Mouse (Mus musculus) thymus, adult 2 months (tissue): ENCODE measurements around the gene Ptprd.

ENCODE experiments used
- CTCF ChIP-seq: fragments of 200-500 bp; IDR thresholded peaks from 2 replicates; pipeline ENCODE4 v1.5.1; 2012; ENCODE audit warnings: mild to moderate bottlenecking, control low read depth, low read length, moderate library complexity, borderline replicate concordance; ENCODE audit not compliant: control insufficient read depth, poor library complexity, insufficient read depth; ENCODE audit errors: extremely low read depth
- POLR2A ChIP-seq: fragments of 200-500 bp; IDR thresholded peaks from 2 replicates; pipeline ENCODE4 v1.6.1; 2012; ENCODE audit warnings: mild to moderate bottlenecking, low read length, control low read depth, moderate library complexity; ENCODE audit not compliant: control insufficient read depth, poor library complexity, insufficient read depth; ENCODE audit errors: extremely low read depth

DNA sequence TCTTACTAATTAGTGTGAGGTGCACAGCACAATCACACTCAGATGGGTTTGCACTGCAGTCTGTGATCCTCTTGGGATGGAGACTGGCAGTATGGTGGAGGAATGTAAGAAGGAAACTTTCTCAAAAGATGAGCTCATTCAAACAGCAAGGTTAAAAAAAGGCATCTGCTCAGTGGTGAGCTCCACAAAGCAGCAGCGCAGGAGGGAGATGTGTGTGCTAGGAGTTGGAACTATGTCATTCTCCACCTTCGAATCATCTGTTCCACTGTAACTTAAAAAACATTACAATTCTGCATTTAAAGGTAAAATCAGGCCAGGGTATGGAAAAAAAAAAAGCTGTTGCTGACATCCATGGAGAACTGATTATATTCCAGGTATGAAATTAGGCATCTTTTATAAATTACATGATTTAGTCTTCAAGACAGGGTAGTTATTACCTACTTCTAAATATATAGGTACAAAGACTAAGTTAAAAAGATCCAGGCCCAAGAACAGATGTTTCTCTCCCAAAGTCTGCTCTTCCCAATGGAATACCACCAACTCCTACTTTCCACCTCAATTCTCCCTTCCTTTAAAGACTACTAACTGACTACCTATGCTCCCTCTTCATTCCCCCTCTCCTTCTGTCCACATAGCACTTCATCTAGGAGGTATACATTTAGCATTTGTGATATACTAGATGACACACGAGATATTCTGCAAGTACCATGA is 562.0 kb downstream of the Ptprd start:
- no peak for TF ChIP-seq CTCF
- TF ChIP-seq POLR2A = no peak
